Mouse (Mus musculus) kidney, adult 11 months (tissue): Measurements from ENCODE around the gene Ankrd22.

Experiments used
- DNase-seq: peaks from one replicate; pipeline ENCODE4 v3.0.0; 2022

The Ankrd22 gene

GRCm38 (mm10) chr19:34078130-34078529, 87.7 kb downstream of the Ankrd22 start:
- DNase-seq: no peak

- DNase-seq: no peak
These were observed 91.6 kb downstream of the Ankrd22 start for GRCm38 (mm10) chr19:34074239-34074638.
